Mouse (Mus musculus) embryonic facial prominence, embryonic 14.5 days (tissue): ENCODE results near the gene Slamf9. TPM values are rescaled to one million over a fixed set of nuclear protein-coding genes. Genes with fewer than 3 reads are reported as not detected.

Source experiments
- ATAC-seq: fragments of 200-750 bp; cut with Nextera tagmentation; 2 replicates; pipeline ENCODE4 v1.8.0; 2017; ENCODE audit warnings: low read depth, moderate number of reproducible peaks, moderate TSS enrichment
- DNase-seq: peaks from one replicate; pipeline ENCODE4 v3.0.0-alpha.2; 2015; ENCODE audit warnings: low spot score
- H3K27ac ChIP-seq: fragments of 300-500 bp; sonication (generic); replicated peaks from 2 replicates; pipeline ENCODE4 v1.5.1; 2014; ENCODE audit warnings: low read depth, mild to moderate bottlenecking, low read length, moderate library complexity
- H3K27me3 ChIP-seq: fragments of 300-500 bp; sonication (generic); replicated peaks from 2 replicates; pipeline ENCODE4 v1.6.1; 2014; ENCODE audit warnings: low read length; ENCODE audit not compliant: control insufficient read depth, insufficient read depth
- H3K36me3 ChIP-seq: fragments of 300-500 bp; sonication (generic); 2 replicates; pipeline ENCODE4 v1.6.1; 2014; ENCODE audit warnings: low read length, mixed read lengths; ENCODE audit not compliant: control insufficient read depth, insufficient read depth
- H3K4me1 ChIP-seq: fragments of 300-500 bp; sonication (generic); 2 replicates; pipeline ENCODE4 v1.6.1; 2014; ENCODE audit warnings: antibody characterized with exemption, low read length; ENCODE audit not compliant: control insufficient read depth, insufficient read depth
- H3K4me2 ChIP-seq: fragments of 300-500 bp; sonication (generic); 2 replicates; pipeline ENCODE4 v1.6.1; 2014; ENCODE audit warnings: low read depth, mild to moderate bottlenecking, low read length, moderate library complexity, mixed read lengths
- H3K4me3 ChIP-seq: fragments of 300-500 bp; sonication (generic); 2 replicates; pipeline ENCODE4 v1.5.1; 2014; ENCODE audit warnings: low read depth, mild to moderate bottlenecking, low read length
- H3K9ac ChIP-seq: fragments of 300-500 bp; sonication (generic); 2 replicates; pipeline ENCODE4 v1.6.1; 2014; ENCODE audit warnings: low read depth, mild to moderate bottlenecking, low read length, moderate library complexity, mixed read lengths
- H3K9me3 ChIP-seq: fragments of 300-500 bp; sonication (generic); 2 replicates; pipeline ENCODE4 v1.6.1; 2016; ENCODE audit warnings: low read length; ENCODE audit not compliant: control insufficient read depth
- WGBS: fragments of 180-500 bp; shearing (Covaris S2); extraction: QIAGEN DNeasy Blood & Tissue Kit; methylation state at CpG from one replicate; pipeline ENCODE4 v1.1.7; 2014; 5-methylcytosine and 5-hydroxymethylcytosine counted together
- polyA plus RNA-seq: library from polyadenylated mRNA; unstranded; fragments of >200 nt; fragmentation: Nextera tagmentation; extraction: Ambion mirVana; gene quantifications from 2 replicates; pipeline ENCODE4 v1.2.1, GENCODE M21; 2014

Slamf9 gene
- polyA plus RNA-seq, 1 experiment from 2014 or later = 0.68 TPM

DNA sequence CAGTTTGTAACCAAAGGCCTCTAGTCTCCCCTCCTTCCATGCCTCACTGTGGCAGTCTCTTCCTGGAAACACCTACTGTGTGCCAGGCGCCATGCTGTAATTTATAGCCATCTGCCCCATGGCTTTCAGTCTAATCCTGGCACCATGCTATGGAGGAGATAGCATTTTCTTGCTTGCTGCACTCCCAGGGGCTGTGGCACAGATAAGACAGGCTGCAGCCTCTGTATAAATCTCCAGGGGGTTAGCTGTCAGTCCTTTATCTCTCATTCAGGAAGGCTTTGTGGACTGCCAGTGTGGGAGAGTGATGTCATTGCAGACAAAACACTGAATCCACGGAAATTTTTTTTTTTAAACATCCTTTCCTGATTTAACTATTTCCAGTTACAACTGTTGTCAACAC, 33.0 kb downstream of the Slamf9 start:
- no peak overlapping the region for H3K9ac ChIP-seq
- no peak overlapping the region for H3K27ac ChIP-seq
- H3K9me3 ChIP-seq = no peaks in the 10 kb centered on the region
- H3K4me3 ChIP-seq = no peak overlapping the region
- WGBS = 55% methylated on average over 2 of the region's 2 CpGs
- H3K36me3 ChIP-seq = peaks cover 16% of the 10 kb centered on the region; the same call in 1 of the 2 replicates
- no peaks in the 10 kb centered on the region for H3K27me3 ChIP-seq
- H3K4me2 ChIP-seq = no peak overlapping the region
- DNase-seq = no peak
- H3K4me1 ChIP-seq = peaks cover 20% of the 10 kb centered on the region
- no peak for ATAC-seq

DNA sequence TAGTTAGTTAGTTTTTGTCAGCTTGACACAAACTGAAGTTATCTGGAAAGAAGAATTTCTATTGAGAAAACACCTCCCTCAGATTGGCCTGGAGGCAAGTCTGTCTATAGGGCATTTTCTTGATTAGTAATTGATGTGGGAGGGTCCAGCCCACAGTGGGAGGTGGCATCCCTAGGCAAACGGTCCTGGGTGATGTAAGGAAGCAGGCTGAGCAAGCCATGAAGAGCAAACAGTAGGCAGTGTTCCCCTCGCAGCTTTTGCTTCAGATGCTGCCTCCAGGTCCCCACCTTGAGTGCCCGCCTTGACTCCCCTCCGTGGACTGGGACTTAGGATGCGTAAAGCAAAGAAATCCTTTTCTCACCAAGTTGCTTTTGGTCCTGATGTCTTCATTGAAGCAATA, 34.1 kb downstream of the Slamf9 start:
- WGBS = 80% methylated on average over 5 of the region's 5 CpGs

DNA sequence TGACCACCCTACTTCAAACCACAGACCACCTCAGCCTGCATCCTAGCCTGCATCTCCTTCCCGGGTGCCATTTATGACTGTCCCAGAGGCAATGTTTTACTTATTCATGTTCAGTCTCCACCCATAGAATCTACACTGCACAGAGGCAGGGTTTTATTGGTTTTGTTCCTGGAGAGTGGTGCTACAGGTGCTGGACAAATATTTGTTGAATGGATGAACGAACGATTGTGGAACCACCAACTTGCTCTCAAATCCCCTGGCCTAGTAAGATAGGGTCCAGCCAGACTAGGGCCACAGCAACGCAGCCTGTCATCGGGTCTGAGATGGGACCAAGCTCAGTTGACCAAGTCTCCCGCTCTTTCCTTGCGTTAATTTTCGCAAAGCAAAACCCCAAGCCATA, 34.8 kb downstream of the Slamf9 start:
- WGBS = 31% methylated on average over 8 of the region's 8 CpGs
- DNase-seq = no peak

More for the DNA sequence above, 34.1 kb downstream of the Slamf9 start:
- H3K9me3 ChIP-seq = no peaks in the 10 kb centered on the region
- H3K27ac ChIP-seq = no peak overlapping the region
- H3K9ac ChIP-seq = no peak overlapping the region
- DNase-seq = no peak
- H3K4me1 ChIP-seq = peaks cover 14% of the 10 kb centered on the region
- H3K27me3 ChIP-seq = no peaks in the 10 kb centered on the region
- peaks cover 16% of the 10 kb centered on the region; the same call in 1 of the 2 replicates for H3K36me3 ChIP-seq
- ATAC-seq = no peak
- H3K4me3 ChIP-seq = no peak overlapping the region
- H3K4me2 ChIP-seq = no peak overlapping the region

GRCm38 (mm10) chr1:172510421-172510972, 35.3 kb downstream of the Slamf9 start:
- Histone ChIP-seq H3K27me3 (no peaks in the 10 kb centered on the region), H3K27ac (no peak overlapping the region), H3K9me3 (no peaks in the 10 kb centered on the region), H3K4me1 (peaks cover 8% of the 10 kb centered on the region; the same call in 1 of the 2 replicates), H3K4me2 (peak overlapping the region; percentile 16; the same call in 1 of the 2 replicates), H3K36me3 (peaks cover 13% of the 10 kb centered on the region; the same call in 1 of the 2 replicates), H3K9ac (no peak overlapping the region), H3K4me3 (no peak overlapping the region)
- peak; percentile 56 for DNase-seq
- peak; percentile 67; the same call in 1 of the 2 replicates for ATAC-seq
- WGBS = 19% methylated on average over 13 of the region's 13 CpGs

More for the DNA sequence above, 34.8 kb downstream of the Slamf9 start:
- no peaks in the 10 kb centered on the region for H3K27me3 ChIP-seq
- no peaks in the 10 kb centered on the region for H3K9me3 ChIP-seq
- H3K4me2 ChIP-seq = peak overlapping the region; percentile 16; the same call in 1 of the 2 replicates
- no peak overlapping the region for H3K9ac ChIP-seq
- no peak for ATAC-seq
- H3K27ac ChIP-seq = no peak overlapping the region
- H3K4me1 ChIP-seq = peaks cover 8% of the 10 kb centered on the region; the same call in 1 of the 2 replicates
- no peak overlapping the region for H3K4me3 ChIP-seq
- peaks cover 16% of the 10 kb centered on the region; the same call in 1 of the 2 replicates for H3K36me3 ChIP-seq

DNA sequence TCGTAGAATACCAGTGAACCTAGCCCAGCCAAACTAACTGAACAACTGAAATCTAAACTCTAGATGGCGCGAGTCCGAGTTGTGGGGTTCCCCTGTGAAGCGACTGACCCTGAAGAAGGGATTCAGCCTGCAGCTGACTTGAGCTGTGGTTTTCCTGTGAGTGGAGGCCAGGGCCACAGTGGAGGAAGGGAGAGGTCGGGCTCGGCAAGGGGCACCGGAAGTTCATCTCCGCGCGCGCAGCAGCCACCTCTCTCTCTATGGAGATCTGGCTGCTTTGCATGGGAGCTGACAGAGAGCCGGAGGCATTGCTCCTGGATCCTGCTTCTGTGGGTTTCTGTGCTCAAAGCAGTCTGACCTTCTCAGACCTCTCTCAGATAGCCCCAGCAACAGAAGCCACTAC, 37.8 kb downstream of the Slamf9 start:
- ATAC-seq (no peak), DNase-seq (peak; percentile 62)
- Histone ChIP-seq H3K27me3 (no peaks in the 10 kb centered on the region), H3K4me3 (no peak overlapping the region), H3K9ac (no peak overlapping the region), H3K9me3 (peaks cover 8% of the 10 kb centered on the region), H3K36me3 (0 out of 2 replicates have a peak, but pooled peaks cover 2% of the 10 kb centered on the region), H3K27ac (peak overlapping the region; percentile 17; the same call in 1 of the 2 replicates), H3K4me2 (peak overlapping the region; percentile 38), H3K4me1 (peaks cover 8% of the 10 kb centered on the region; the same call in 1 of the 2 replicates)
- WGBS = 13% methylated on average over 13 of the region's 13 CpGs

DNA sequence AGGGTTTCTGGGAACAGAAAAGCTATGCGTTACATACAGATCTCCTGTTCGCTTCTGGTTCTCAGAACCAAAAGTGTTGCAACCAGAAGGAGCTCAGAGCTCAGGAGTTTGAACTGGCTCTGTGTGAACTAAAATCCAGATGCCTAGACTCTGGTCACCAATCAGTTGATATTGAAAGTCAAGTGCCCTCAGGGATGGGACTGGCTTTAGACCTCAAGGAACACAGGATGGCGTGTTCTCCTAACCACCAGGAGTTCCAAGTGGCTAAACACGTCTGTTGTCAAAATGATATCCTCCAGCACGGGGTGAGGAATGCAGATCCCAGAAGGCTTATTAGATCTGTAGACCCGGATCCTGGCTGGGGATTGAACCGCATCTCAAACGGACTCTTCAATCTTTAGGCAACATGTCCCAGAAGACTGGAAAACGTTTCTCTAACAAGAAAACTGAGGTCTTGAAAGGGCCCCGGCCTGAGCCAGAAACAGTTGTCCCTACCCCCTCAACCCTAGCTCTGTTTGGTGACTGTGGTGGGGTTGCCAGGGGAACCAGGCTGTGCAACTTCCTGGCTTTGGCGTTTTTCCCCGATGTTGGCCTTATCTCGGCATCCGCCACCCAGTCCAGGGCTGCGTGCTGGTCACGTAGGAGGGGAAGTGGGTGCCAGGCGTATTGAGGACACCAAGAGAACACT, 38.5 kb downstream of the Slamf9 start:
- H3K4me1 ChIP-seq = peaks cover 8% of the 10 kb centered on the region; the same call in 1 of the 2 replicates
- no peak overlapping the region for H3K9ac ChIP-seq
- peaks cover 12% of the 10 kb centered on the region for H3K9me3 ChIP-seq
- no peak overlapping the region for H3K4me3 ChIP-seq
- no peaks in the 10 kb centered on the region for H3K36me3 ChIP-seq
- DNase-seq (no peak), ATAC-seq (no peak)
- WGBS = 68% methylated on average over 17 of the region's 17 CpGs
- H3K27me3 ChIP-seq = no peaks in the 10 kb centered on the region
- peak overlapping the region; percentile 17; the same call in 1 of the 2 replicates for H3K27ac ChIP-seq
- no peak overlapping the region for H3K4me2 ChIP-seq

GRCm38 (mm10) chr1:172514213-172514529, 39.0 kb downstream of the Slamf9 start:
- Histone ChIP-seq H3K4me2 (no peak overlapping the region), H3K27me3 (no peaks in the 10 kb centered on the region), H3K4me1 (peaks cover 8% of the 10 kb centered on the region; the same call in 1 of the 2 replicates), H3K4me3 (no peak overlapping the region), H3K9ac (no peak overlapping the region), H3K27ac (no peak overlapping the region), H3K9me3 (peaks cover 12% of the 10 kb centered on the region), H3K36me3 (no peaks in the 10 kb centered on the region)
- ATAC-seq = no peak
- DNase-seq = no peak
- 81% methylated on average over 4 of the region's 4 CpGs for WGBS

- Histone ChIP-seq H3K4me1 (peaks cover 8% of the 10 kb centered on the region; the same call in 1 of the 2 replicates), H3K9ac (no peak overlapping the region), H3K4me2 (no peak overlapping the region), H3K9me3 (peaks cover 12% of the 10 kb centered on the region), H3K27ac (no peak overlapping the region), H3K4me3 (no peak overlapping the region), H3K36me3 (no peaks in the 10 kb centered on the region), H3K27me3 (no peaks in the 10 kb centered on the region)
- WGBS = 68% methylated on average over 7 of the region's 7 CpGs
- no peak for ATAC-seq
- DNase-seq = no peak
Observed at GRCm38 (mm10) chr1:172514551-172515268, 39.6 kb downstream of the Slamf9 start.
